Mouse (Mus musculus) central nervous system, embryonic 14 days (tissue): ENCODE measurements around the gene Paxbp1. TPM values are rescaled to one million over a fixed set of nuclear protein-coding genes. Genes with fewer than 3 reads are reported as not detected.

Experiments used
- polyA plus RNA-seq: library from polyadenylated mRNA; depleted of rRNA; stranded (reverse); fragments of >200 nt; gene quantifications from 2 replicates; pipeline ENCODE4 v1.2.3, GENCODE M21; 2012; rRNA removed

Gene Paxbp1
- polyA plus RNA-seq = 162 and 170 TPM in 2 replicates

GRCm38 (mm10) chr16:91044270-91045182, at the start of gene Paxbp1:
Gene Paxbp1, minus strand, starts transcription at chr16:91044543.

GRCm38 (mm10) chr16:91011021-91011683, 33.2 kb downstream of the Paxbp1 start, which contains the start of gene Synj1:
Gene Synj1, minus strand, starts transcription at chr16:91011308.

Other genes with a start within 250 kb of the Paxbp1 start
- gene Urb1, start 234.1 kb downstream of the Paxbp1 start, polyA plus RNA-seq = 8.4 and 8.7 TPM in 2 replicates
- gene Eva1c, start 217.8 kb downstream of the Paxbp1 start, polyA plus RNA-seq = 3.0 and 3.2 TPM in 2 replicates
- 26.6 and 27.4 TPM in 2 replicates for gene Cfap298, start 109.4 kb downstream of the Paxbp1 start, polyA plus RNA-seq
- 60.6 and 68.2 TPM in 2 replicates for gene Synj1, start 33.2 kb downstream of the Paxbp1 start, polyA plus RNA-seq
- 0.45 and 0.54 TPM in 2 replicates for gene 4932438H23Rik, start 50.6 kb upstream of the Paxbp1 start, polyA plus RNA-seq
- 16.5 and 18.5 TPM in 2 replicates for gene Olig2, start 180.9 kb upstream of the Paxbp1 start, polyA plus RNA-seq
- 28.7 and 34.1 TPM in 2 replicates for gene Olig1, start 225.2 kb upstream of the Paxbp1 start, polyA plus RNA-seq